Mouse (Mus musculus) forebrain, embryonic 16.5 days (tissue): ENCODE results near the gene B4galnt1. TPM values are rescaled to one million over a fixed set of nuclear protein-coding genes. Genes with fewer than 3 reads are reported as not detected.

ENCODE experiments used
- ATAC-seq: fragments of 200-750 bp; cut with Nextera tagmentation; 2 replicates; pipeline ENCODE4 v1.8.0; 2017; ENCODE audit warnings: mild to moderate bottlenecking, moderate library complexity
- H3K27ac ChIP-seq: fragments of 300-500 bp; sonication (generic); 2 replicates; pipeline ENCODE4 v1.5.1; 2014; ENCODE audit warnings: low read length, control low read depth
- H3K27me3 ChIP-seq: fragments of 300-500 bp; sonication (generic); replicated peaks from 2 replicates; pipeline ENCODE4 v1.6.1; 2014; ENCODE audit warnings: low read length; ENCODE audit not compliant: control insufficient read depth, insufficient read depth
- H3K36me3 ChIP-seq: fragments of 300-500 bp; sonication (generic); 2 replicates; pipeline ENCODE4 v1.6.1; 2014; ENCODE audit not compliant: control insufficient read depth, insufficient read depth
- H3K4me1 ChIP-seq: fragments of 300-500 bp; sonication (generic); replicated peaks from 2 replicates; pipeline ENCODE4 v1.6.1; 2014; ENCODE audit warnings: low read length; ENCODE audit not compliant: control insufficient read depth, insufficient read depth
- H3K4me2 ChIP-seq: fragments of 300-500 bp; sonication (generic); 2 replicates; pipeline ENCODE4 v1.6.1; 2014; ENCODE audit warnings: mild to moderate bottlenecking, low read length, control low read depth
- H3K4me3 ChIP-seq: fragments of 300-500 bp; sonication (generic); replicated peaks from 2 replicates; pipeline ENCODE4 v1.5.1; 2014; ENCODE audit warnings: mild to moderate bottlenecking, low read length, control low read depth
- H3K9ac ChIP-seq: fragments of 300-500 bp; sonication (generic); replicated peaks from 2 replicates; pipeline ENCODE4 v1.6.1; 2014; ENCODE audit warnings: low read depth, low read length, control low read depth
- H3K9me3 ChIP-seq: fragments of 300-500 bp; sonication (generic); 2 replicates; pipeline ENCODE4 v1.6.1; 2016; ENCODE audit warnings: low read length; ENCODE audit not compliant: control insufficient read depth
- WGBS: fragments of 180-500 bp; shearing (Covaris S2); extraction: QIAGEN DNeasy Blood & Tissue Kit; methylation state at CpG from one replicate; pipeline ENCODE4 v1.1.7; 2014; 5-methylcytosine and 5-hydroxymethylcytosine counted together
- polyA plus RNA-seq: library from polyadenylated mRNA; unstranded; fragments of >200 nt; fragmentation: Nextera tagmentation; extraction: Ambion mirVana; gene quantifications from 2 replicates; pipeline ENCODE4 v1.2.1, GENCODE M21; 2015

The B4galnt1 gene
- polyA plus RNA-seq, 1 experiment from 2014 or later: 45.8 TPM

DNA sequence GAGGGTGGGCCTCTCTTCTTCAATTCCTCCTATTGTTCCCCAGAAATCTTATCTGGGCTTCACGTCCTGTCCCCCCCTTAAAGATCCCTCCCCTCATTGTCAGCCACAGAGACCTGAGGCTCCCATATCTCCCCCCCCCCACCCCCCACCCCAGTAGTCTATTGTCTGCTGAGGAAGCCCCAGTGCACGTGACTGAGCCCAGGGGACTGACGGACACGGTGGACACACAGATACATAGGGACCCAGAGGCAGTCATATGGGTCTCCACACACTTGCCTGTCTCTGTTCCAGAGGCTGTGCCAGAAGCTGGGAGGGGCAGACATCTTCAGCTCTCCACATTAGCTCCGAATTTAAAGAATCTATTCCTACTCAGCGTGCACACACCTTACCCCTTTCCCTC lies 16.5 kb downstream of the B4galnt1 start:
- Histone ChIP-seq H3K27ac (no peak overlapping the region), H3K4me2 (no peak overlapping the region), H3K36me3 (peaks cover 3% of the 10 kb centered on the region; the same call in 1 of the 2 replicates), H3K27me3 (peaks cover 23% of the 10 kb centered on the region), H3K9me3 (no peaks in the 10 kb centered on the region), H3K4me1 (peaks cover 26% of the 10 kb centered on the region), H3K9ac (no peak overlapping the region), H3K4me3 (no peak overlapping the region)
- 64% methylated on average over 6 of the region's 6 CpGs for WGBS
- ATAC-seq: no peak

DNA sequence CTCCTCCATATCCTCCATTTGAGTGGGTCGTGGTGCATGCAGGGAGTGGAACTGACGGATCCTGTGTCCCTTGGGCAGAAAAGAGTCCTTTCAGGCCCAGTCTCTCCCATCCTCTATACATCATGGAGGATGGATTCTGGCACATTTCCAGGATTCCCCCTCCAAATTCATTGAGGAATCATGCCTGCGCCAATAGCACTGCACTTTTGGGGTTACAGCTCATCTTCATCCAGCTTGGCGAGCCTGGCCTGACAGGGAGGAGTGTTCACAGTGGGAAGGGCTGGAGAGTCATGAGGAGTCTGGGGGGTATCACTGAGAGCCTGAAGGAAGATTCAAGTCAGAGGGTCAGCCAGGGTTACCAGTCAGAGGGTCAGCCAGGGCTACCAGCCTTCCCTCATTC lies 17.6 kb downstream of the B4galnt1 start:
- H3K27me3 ChIP-seq: peaks cover 19% of the 10 kb centered on the region
- no peak overlapping the region for H3K27ac ChIP-seq
- no peak for ATAC-seq
- no peak overlapping the region for H3K4me3 ChIP-seq
- peaks cover 4% of the 10 kb centered on the region; the same call in 1 of the 2 replicates for H3K36me3 ChIP-seq
- peaks cover 29% of the 10 kb centered on the region for H3K4me1 ChIP-seq
- H3K9me3 ChIP-seq: no peaks in the 10 kb centered on the region
- H3K4me2 ChIP-seq: no peak overlapping the region
- WGBS: 80% methylated on average over 4 of the region's 4 CpGs
- no peak overlapping the region for H3K9ac ChIP-seq

DNA sequence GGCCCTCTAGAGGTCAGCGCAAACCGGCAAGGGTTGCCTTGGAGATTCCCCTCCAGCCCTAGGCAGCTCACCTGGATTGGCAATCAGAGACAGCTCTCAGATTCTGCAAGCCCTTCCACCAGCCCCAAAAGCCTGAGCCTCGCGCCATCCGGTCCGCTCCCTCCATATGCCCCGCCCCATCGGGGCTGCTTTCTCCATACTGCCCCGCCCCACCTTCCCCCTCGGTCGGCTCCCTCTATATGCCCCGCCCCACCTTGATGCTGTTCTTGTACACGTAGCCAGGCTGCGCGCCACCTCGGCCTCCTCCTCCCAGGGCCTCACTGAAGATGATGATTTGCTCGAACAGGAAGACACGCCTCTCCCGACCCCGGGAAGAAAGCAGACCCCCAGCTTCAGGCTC lies 18.7 kb downstream of the B4galnt1 start:
- Histone ChIP-seq H3K4me1 (peaks cover 27% of the 10 kb centered on the region), H3K4me2 (peak overlapping the region; percentile 35), H3K27ac (no peak overlapping the region), H3K9me3 (no peaks in the 10 kb centered on the region), H3K27me3 (peaks cover 11% of the 10 kb centered on the region), H3K4me3 (0 out of 2 replicates have a peak overlapping the region, but pooled peaks have one; percentile 13), H3K9ac (no peak overlapping the region; the same call in 1 of the 2 replicates), H3K36me3 (peaks cover 4% of the 10 kb centered on the region; the same call in 1 of the 2 replicates)
- 15% methylated on average over 20 of the region's 20 CpGs for WGBS
- no peak for ATAC-seq

DNA sequence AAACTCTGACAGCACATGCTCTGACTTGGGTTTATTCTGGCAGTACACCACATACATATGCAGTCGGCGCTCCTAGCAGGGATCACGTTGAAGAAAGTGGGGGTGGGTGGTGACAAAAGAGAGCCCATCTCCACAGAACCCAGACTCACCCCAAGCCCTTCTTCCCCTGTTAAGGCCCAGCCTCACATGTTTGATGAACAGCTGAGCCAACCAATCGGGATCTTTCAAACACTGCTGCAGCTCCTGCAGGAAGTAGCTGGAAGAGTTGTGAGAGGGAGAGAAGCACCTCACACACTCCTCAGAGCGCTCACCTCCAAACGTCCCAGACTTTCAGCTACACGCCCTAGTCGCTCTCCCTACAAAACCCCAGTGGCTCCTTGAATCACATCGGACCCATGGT lies 20.1 kb downstream of the B4galnt1 start:
- peaks cover 37% of the 10 kb centered on the region for H3K4me1 ChIP-seq
- peaks cover 3% of the 10 kb centered on the region; the same call in 1 of the 2 replicates for H3K27me3 ChIP-seq
- H3K4me3 ChIP-seq: no peak overlapping the region
- no peak for ATAC-seq
- H3K4me2 ChIP-seq: no peak overlapping the region
- no peaks in the 10 kb centered on the region for H3K9me3 ChIP-seq
- H3K27ac ChIP-seq: no peak overlapping the region
- H3K36me3 ChIP-seq: peaks cover 4% of the 10 kb centered on the region; the same call in 1 of the 2 replicates
- H3K9ac ChIP-seq: no peak overlapping the region
- 72% methylated on average over 9 of the region's 9 CpGs for WGBS

DNA sequence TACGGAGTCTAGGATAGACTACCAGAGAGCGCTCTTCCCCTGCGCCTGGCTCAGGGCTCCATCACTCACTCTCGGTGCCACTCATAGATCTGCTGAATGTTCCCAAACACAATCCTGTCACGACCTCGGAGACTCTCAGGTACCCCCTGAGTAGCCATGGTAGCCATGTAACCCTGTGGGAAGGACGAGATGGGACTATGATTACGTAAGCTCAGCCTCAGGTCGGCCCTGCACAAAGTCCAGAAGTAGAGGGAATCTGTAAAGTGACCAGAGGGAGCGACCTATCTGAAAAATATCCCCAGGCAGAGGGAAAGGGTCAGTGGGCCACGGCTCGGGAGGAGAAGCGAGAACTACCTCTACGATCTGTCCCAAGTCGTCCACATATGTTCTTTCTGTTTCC lies 20.5 kb downstream of the B4galnt1 start:
- ATAC-seq: no peak
- WGBS: 85% methylated on average over 15 of the region's 15 CpGs

DNA sequence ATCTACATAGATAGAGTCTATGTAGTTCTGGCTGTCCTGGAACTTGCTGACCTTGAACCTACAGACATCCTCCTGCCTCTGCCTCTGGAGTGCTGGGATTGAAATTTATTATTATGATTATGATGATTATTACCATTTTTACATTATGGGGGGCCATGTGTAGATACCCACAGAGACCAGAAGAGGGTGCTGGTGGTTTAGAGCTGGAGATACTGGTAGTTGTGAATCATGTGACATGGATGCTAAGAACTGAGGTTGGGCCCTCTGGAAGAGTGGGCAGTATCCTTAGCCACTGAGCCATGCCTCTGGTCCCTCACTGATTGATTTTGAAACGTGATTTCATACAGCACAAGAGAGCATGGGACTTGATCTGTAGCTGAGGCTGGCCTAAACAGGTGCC lies 21.4 kb downstream of the B4galnt1 start:
- 82% methylated on average over 1 of the region's 1 CpGs for WGBS

More for the DNA sequence above, 20.5 kb downstream of the B4galnt1 start:
- Histone ChIP-seq H3K36me3 (peaks cover 4% of the 10 kb centered on the region; the same call in 1 of the 2 replicates), H3K27ac (no peak overlapping the region), H3K4me1 (peaks cover 34% of the 10 kb centered on the region), H3K4me3 (no peak overlapping the region), H3K9me3 (no peaks in the 10 kb centered on the region), H3K27me3 (peaks cover under 1% of the 10 kb centered on the region; the same call in 1 of the 2 replicates), H3K9ac (no peak overlapping the region), H3K4me2 (no peak overlapping the region)

DNA sequence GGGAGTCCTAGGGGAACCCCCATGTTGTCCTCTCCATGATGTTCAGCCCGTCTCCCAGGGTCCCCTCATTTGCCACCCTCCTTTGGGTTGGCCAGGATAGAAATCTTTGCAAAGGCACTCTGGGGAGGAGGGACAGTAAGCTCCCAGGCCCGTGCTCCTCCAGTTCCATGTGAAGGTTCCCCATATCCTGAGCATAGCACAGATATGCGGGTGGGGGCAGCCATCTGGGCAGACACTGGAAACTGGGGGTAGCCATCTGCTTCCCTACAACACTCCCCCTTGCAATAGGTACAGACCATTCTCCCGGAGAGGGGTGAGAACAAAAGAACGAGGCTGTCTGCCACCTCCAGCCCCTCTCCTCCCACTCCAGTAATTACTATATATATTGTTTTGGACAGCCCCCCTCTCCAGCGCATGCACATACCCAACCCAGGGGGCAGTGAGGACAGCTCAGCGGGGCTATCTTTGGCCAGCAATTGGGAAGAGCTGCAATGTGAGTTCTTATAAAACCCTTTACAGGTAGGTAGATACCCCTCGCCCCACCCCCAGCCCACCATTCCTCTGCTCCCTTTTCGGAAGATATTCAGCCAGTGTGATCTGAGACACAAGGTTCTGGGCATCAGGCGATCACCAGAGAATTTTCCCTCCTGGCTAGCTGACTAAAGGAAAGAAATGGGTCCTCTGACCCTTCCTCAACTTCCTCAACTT lies 22.5 kb downstream of the B4galnt1 start:
- peak overlapping the region; percentile 88 for H3K27ac ChIP-seq
- peak overlapping the region; percentile 92 for H3K4me2 ChIP-seq
- H3K36me3 ChIP-seq: peaks cover 4% of the 10 kb centered on the region; the same call in 1 of the 2 replicates
- no peaks in the 10 kb centered on the region for H3K27me3 ChIP-seq
- WGBS: 30% methylated on average over 10 of the region's 10 CpGs
- ATAC-seq: peak; percentile 57
- H3K9ac ChIP-seq: peak overlapping the region; percentile 93
- peaks cover 33% of the 10 kb centered on the region for H3K4me1 ChIP-seq
- H3K9me3 ChIP-seq: no peaks in the 10 kb centered on the region
- H3K4me3 ChIP-seq: peak overlapping the region; percentile 82

More for the DNA sequence above, 21.4 kb downstream of the B4galnt1 start:
- Histone ChIP-seq H3K4me3 (no peak overlapping the region), H3K27ac (no peak overlapping the region), H3K9ac (no peak overlapping the region), H3K9me3 (no peaks in the 10 kb centered on the region), H3K36me3 (peaks cover 4% of the 10 kb centered on the region; the same call in 1 of the 2 replicates), H3K27me3 (no peaks in the 10 kb centered on the region), H3K4me2 (no peak overlapping the region), H3K4me1 (peaks cover 33% of the 10 kb centered on the region)
- no peak for ATAC-seq

DNA sequence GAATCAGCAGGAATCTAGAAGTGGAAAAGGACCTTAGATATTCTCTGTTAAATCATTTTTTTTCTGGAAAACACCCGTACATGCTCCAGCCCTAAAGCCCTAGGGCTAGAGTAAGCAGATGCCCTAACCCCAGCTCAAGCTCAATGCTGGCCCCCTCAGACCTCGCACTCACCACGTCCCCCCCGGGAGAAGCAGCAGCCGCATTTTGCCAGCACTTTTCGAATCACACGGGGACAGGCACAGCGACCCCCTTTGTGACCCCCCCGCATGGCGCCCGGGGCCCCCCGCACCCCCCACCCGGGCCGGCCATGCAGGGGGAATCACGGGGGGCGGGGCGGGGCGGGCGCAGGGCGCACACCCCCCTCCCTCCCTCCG lies 23.0 kb downstream of the B4galnt1 start:
- no peaks in the 10 kb centered on the region for H3K9me3 ChIP-seq
- H3K27me3 ChIP-seq: no peaks in the 10 kb centered on the region
- peak overlapping the region; percentile 88 for H3K27ac ChIP-seq
- H3K4me3 ChIP-seq: peak overlapping the region; percentile 82
- ATAC-seq: no peak
- H3K4me1 ChIP-seq: peaks cover 33% of the 10 kb centered on the region
- H3K4me2 ChIP-seq: peak overlapping the region; percentile 92
- peaks cover 4% of the 10 kb centered on the region; the same call in 1 of the 2 replicates for H3K36me3 ChIP-seq
- H3K9ac ChIP-seq: peak overlapping the region; percentile 93
- 2% methylated on average over 20 of the region's 21 CpGs for WGBS

DNA sequence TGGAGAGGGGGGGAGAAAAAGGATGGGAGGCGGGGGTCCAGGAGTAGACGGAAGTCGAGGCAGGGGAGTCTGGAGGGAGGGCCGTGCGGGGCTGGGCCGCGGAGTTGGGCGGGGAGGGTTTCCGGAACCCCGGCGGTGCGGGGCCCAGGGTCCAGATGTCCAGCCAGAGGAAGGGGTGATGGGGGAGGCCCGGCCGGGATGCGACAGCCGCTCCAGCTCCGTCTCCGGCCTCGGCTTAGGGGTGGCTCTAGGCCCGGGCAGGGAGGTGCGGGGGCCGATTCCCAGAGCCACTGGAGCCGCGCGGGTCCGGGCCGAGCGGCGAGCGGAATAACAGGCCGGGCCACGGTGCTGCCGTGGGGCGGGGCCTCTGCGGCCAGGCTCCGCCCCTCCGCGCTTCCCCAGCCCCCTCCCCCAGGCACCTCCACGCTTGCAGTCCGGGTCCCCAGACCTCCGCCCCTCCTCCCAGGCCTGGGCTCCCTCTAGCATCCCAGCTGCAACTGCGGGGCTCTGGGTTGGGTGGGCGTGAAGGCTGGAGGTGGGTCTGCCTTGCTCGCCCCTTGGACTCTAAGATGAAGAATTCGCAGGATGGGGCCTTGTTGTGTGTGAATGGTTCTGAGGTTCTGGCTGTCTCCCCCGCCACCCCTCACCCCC lies 23.6 kb downstream of the B4galnt1 start:
- peak overlapping the region; percentile 92 for H3K4me2 ChIP-seq
- peak; percentile 79 for ATAC-seq
- peak overlapping the region; percentile 93 for H3K9ac ChIP-seq
- H3K36me3 ChIP-seq: peaks cover 4% of the 10 kb centered on the region; the same call in 1 of the 2 replicates
- peaks cover 33% of the 10 kb centered on the region for H3K4me1 ChIP-seq
- no peaks in the 10 kb centered on the region for H3K27me3 ChIP-seq
- peak overlapping the region; percentile 88 for H3K27ac ChIP-seq
- WGBS: under 1% methylated on average over 42 of the region's 46 CpGs
- H3K4me3 ChIP-seq: peak overlapping the region; percentile 82
- no peaks in the 10 kb centered on the region for H3K9me3 ChIP-seq
